Mouse (Mus musculus) adrenal gland, postnatal 4 days (tissue): ENCODE measurements around the gene Fktn. TPM values are rescaled to one million over a fixed set of nuclear protein-coding genes. Genes with fewer than 3 reads are reported as not detected.
"Not testable (repeated sequence)": the region's sequence is repeated elsewhere in the genome, so short reads cannot be mapped to it uniquely, and the experiment has no call there.

Experiments used
- DNase-seq, 2 experiments: peaks; one replicate each; pipeline ENCODE4 v3.0.0; 2021 to 2022; ENCODE audit warnings: low spot score in 2 of 2, mixed read lengths in 2 of 2
- total RNA-seq, 2 experiments: library from RNA; stranded (reverse); gene quantifications; 2 replicates each; pipeline ENCODE4 v1.2.3; 2021

Fktn gene
- total RNA-seq, 2 experiments from 2014 or later = 14.6 to 15.2 TPM

- no peak for DNase-seq
Observed at GRCm38 (mm10) chr4:53770958-53771735, 57.3 kb downstream of the Fktn start.

- DNase-seq = no peak
Observed at GRCm38 (mm10) chr4:53772004-53772403, 58.2 kb downstream of the Fktn start.

- DNase-seq = no peak
Observed at GRCm38 (mm10) chr4:53773911-53774310, 60.1 kb downstream of the Fktn start.

- DNase-seq = no peak
Observed at GRCm38 (mm10) chr4:53781396-53781795, 67.6 kb downstream of the Fktn start.

GRCm38 (mm10) chr4:53782216-53783070, 68.6 kb downstream of the Fktn start:
- no peak for DNase-seq

GRCm38 (mm10) chr4:53785746-53786398, 72.1 kb downstream of the Fktn start:
- DNase-seq = no peak

GRCm38 (mm10) chr4:53786851-53787250, 73.1 kb downstream of the Fktn start:
- DNase-seq = no peak

- no peak for DNase-seq
Observed at GRCm38 (mm10) chr4:53789346-53789745, 75.5 kb downstream of the Fktn start.

- DNase-seq = no peak
Observed at GRCm38 (mm10) chr4:53794257-53794966, 80.6 kb downstream of the Fktn start.

GRCm38 (mm10) chr4:53795086-53795485, 81.3 kb downstream of the Fktn start:
- DNase-seq = no peak

GRCm38 (mm10) chr4:53795706-53796105, 81.9 kb downstream of the Fktn start:
- DNase-seq = no peak

- no peak for DNase-seq
Observed at GRCm38 (mm10) chr4:53796865-53797772, 83.3 kb downstream of the Fktn start.

GRCm38 (mm10) chr4:53798896-53799676, 85.3 kb downstream of the Fktn start:
- DNase-seq = no peak

- no peak for DNase-seq
Observed at GRCm38 (mm10) chr4:53799753-53800152, 86.0 kb downstream of the Fktn start.

- not testable (repeated sequence) for DNase-seq
Observed at GRCm38 (mm10) chr4:53803674-53804073, 89.9 kb downstream of the Fktn start.

GRCm38 (mm10) chr4:53806428-53806827, 92.6 kb downstream of the Fktn start:
- not testable (repeated sequence) for DNase-seq

GRCm38 (mm10) chr4:53818320-53818719, 104.5 kb downstream of the Fktn start:
- no peak for DNase-seq

- peak in 1 of 2 experiments; percentile 21 for DNase-seq
Observed at GRCm38 (mm10) chr4:53823697-53824096, 109.9 kb downstream of the Fktn start.

- DNase-seq = no peak
Observed at GRCm38 (mm10) chr4:53824831-53825230, 111.0 kb downstream of the Fktn start.
